Mouse (Mus musculus) lung, embryonic 16.5 days (tissue): Measurements from ENCODE around the gene Ttc6. TPM values are rescaled to one million over a fixed set of nuclear protein-coding genes. Genes with fewer than 3 reads are reported as not detected.

ENCODE experiments used
- ATAC-seq: fragments of 200-750 bp; cut with Nextera tagmentation; 2 replicates; pipeline ENCODE4 v1.8.0; 2017; ENCODE audit warnings: low read depth, mild to moderate bottlenecking, moderate library complexity
- H3K27ac ChIP-seq: fragments of 300-500 bp; sonication (generic); 2 replicates; pipeline ENCODE4 v1.5.1; 2014; ENCODE audit warnings: mild to moderate bottlenecking, control low read depth, low read length
- H3K27me3 ChIP-seq: fragments of 300-500 bp; sonication (generic); 2 replicates; pipeline ENCODE4 v1.6.1; 2014; ENCODE audit warnings: low read depth, low read length, mixed read lengths; ENCODE audit not compliant: control insufficient read depth, insufficient read depth
- H3K36me3 ChIP-seq: fragments of 300-500 bp; sonication (generic); 2 replicates; pipeline ENCODE4 v1.6.1; 2014; ENCODE audit warnings: low read length; ENCODE audit not compliant: control insufficient read depth, insufficient read depth
- H3K4me1 ChIP-seq: fragments of 300-500 bp; sonication (generic); replicated peaks from 2 replicates; pipeline ENCODE4 v1.6.1; 2014; ENCODE audit warnings: low read length, mixed read lengths; ENCODE audit not compliant: control insufficient read depth, insufficient read depth
- H3K4me2 ChIP-seq: fragments of 300-500 bp; sonication (generic); 2 replicates; pipeline ENCODE4 v1.6.1; 2014; ENCODE audit warnings: low read depth, low read length, control low read depth
- H3K4me3 ChIP-seq: fragments of 300-500 bp; sonication (generic); 2 replicates; pipeline ENCODE4 v1.5.1; 2014; ENCODE audit warnings: mild to moderate bottlenecking, low read length, control low read depth
- H3K9ac ChIP-seq: fragments of 300-500 bp; sonication (generic); 2 replicates; pipeline ENCODE4 v1.6.1; 2014; ENCODE audit warnings: low read length, control low read depth
- H3K9me3 ChIP-seq: fragments of 300-500 bp; sonication (generic); 2 replicates; pipeline ENCODE4 v1.6.1; 2016; ENCODE audit warnings: low read length; ENCODE audit not compliant: control insufficient read depth
- WGBS: fragments of 180-500 bp; shearing (Covaris S2); extraction: QIAGEN DNeasy Blood & Tissue Kit; methylation state at CpG from one replicate; pipeline ENCODE4 v1.1.7; 2014; 5-methylcytosine and 5-hydroxymethylcytosine counted together
- polyA plus RNA-seq: library from polyadenylated mRNA; unstranded; fragments of >200 nt; fragmentation: Nextera tagmentation; extraction: Ambion mirVana; gene quantifications from 2 replicates; pipeline ENCODE4 v1.2.1, GENCODE M21; 2015

The Ttc6 gene
- polyA plus RNA-seq, 1 experiment from 2014 or later: 5.1 TPM

GRCm38 (mm10) chr12:57622030-57622429, 58.1 kb downstream of the Ttc6 start:
- WGBS: 69% methylated on average over 5 of the region's 5 CpGs
- no peaks in the 10 kb centered on the region for H3K27me3 ChIP-seq
- ATAC-seq: no peak
- no peaks in the 10 kb centered on the region for H3K9me3 ChIP-seq
- H3K4me3 ChIP-seq: no peak overlapping the region
- no peaks in the 10 kb centered on the region for H3K36me3 ChIP-seq
- H3K9ac ChIP-seq: no peak overlapping the region
- no peak overlapping the region for H3K27ac ChIP-seq
- no peaks in the 10 kb centered on the region for H3K4me1 ChIP-seq
- no peak overlapping the region for H3K4me2 ChIP-seq

DNA sequence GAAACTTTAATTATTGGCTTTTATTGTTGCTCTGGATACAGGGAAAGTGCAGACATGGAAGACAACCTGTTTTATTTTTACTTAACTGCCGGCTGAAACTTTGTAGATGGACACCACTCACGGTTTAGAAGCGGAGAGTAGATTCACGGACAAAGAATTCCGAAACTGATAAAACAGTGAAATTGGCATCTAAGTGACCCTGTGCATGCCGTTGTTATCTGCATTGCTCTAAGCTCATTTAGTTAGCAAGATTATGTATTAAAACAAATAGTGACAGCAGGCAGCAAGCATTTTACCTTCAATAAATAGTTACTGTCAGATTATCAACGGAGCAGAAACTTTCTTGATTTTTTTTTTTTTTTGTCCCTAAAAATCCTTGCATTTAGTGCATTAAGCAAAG, 59.4 kb downstream of the Ttc6 start:
- no peak overlapping the region for H3K4me3 ChIP-seq
- no peak overlapping the region for H3K4me2 ChIP-seq
- H3K36me3 ChIP-seq: no peaks in the 10 kb centered on the region
- H3K9me3 ChIP-seq: no peaks in the 10 kb centered on the region
- no peaks in the 10 kb centered on the region for H3K27me3 ChIP-seq
- WGBS: 14% methylated on average over 7 of the region's 7 CpGs
- H3K27ac ChIP-seq: no peak overlapping the region
- H3K4me1 ChIP-seq: no peaks in the 10 kb centered on the region
- H3K9ac ChIP-seq: no peak overlapping the region
- ATAC-seq: no peak

DNA sequence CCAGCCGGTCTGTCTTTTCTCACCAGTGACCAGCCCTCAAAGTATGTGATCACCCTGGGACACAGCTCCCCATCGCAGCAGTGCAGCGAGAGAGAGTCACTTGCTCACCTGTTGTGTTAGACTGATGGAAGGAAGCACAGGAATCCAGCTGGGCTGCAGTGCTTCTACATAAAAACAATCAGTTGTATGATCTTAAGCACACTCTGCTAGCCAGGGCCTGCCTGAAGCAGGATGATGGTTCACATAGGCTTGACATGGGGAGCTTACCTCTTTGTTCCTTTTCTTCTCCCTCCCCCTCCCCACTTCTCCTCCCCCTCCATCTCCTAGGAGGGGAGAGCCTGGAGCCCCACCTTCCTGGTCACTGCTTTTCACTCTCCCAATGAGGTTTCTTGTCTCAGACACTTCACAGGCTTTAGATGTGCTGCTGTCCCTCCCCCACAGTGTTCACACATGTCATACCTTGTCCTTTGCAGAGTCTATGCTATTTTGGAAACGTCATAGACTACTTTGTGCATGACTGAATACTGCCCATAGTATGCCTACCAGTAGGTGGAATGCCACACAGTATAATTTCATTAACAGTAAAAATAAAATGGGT, 60.2 kb downstream of the Ttc6 start:
- no peaks in the 10 kb centered on the region for H3K4me1 ChIP-seq
- no peak overlapping the region for H3K27ac ChIP-seq
- H3K4me2 ChIP-seq: no peak overlapping the region
- WGBS: 21% methylated on average over 4 of the region's 4 CpGs
- no peak overlapping the region for H3K4me3 ChIP-seq
- no peak overlapping the region for H3K9ac ChIP-seq
- no peaks in the 10 kb centered on the region for H3K36me3 ChIP-seq
- H3K9me3 ChIP-seq: no peaks in the 10 kb centered on the region
- H3K27me3 ChIP-seq: no peaks in the 10 kb centered on the region
- ATAC-seq: no peak

GRCm38 (mm10) chr12:57650011-57650410, 86.1 kb downstream of the Ttc6 start:
- no peak overlapping the region for H3K4me3 ChIP-seq
- 73% methylated on average over 4 of the region's 4 CpGs for WGBS
- no peaks in the 10 kb centered on the region for H3K36me3 ChIP-seq
- H3K9me3 ChIP-seq: no peaks in the 10 kb centered on the region
- no peak overlapping the region for H3K9ac ChIP-seq
- H3K27ac ChIP-seq: no peak overlapping the region
- ATAC-seq: no peak
- H3K4me2 ChIP-seq: no peak overlapping the region
- no peaks in the 10 kb centered on the region for H3K4me1 ChIP-seq
- H3K27me3 ChIP-seq: no peaks in the 10 kb centered on the region

DNA sequence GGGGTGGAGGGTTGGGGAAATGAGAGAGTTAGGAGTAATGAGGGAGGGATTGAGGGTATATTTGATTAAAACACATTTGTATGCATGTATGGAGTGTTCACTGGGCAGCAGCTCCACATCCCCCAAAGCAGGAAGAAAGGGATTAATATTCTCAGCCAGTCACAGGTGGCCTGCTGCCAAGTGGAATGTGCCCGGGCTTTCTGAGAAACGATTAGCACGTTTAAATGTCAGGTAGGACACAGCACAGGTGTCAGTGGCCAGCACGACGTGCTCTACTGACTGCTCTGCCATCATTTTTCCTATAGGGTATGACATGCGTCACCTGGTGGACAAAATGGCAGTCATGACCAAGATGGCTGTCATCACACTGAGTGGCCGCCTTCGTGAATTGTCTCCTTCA, 86.8 kb downstream of the Ttc6 start:
- Histone ChIP-seq H3K9ac (no peak overlapping the region), H3K4me1 (no peaks in the 10 kb centered on the region), H3K9me3 (no peaks in the 10 kb centered on the region), H3K27ac (no peak overlapping the region), H3K36me3 (no peaks in the 10 kb centered on the region), H3K27me3 (no peaks in the 10 kb centered on the region), H3K4me2 (no peak overlapping the region), H3K4me3 (no peak overlapping the region)
- ATAC-seq: no peak
- 72% methylated on average over 8 of the region's 8 CpGs for WGBS

GRCm38 (mm10) chr12:57662986-57663674, 99.2 kb downstream of the Ttc6 start:
- Histone ChIP-seq H3K4me2 (0 out of 2 replicates have a peak overlapping the region, but pooled peaks have one; percentile 5), H3K4me3 (no peak overlapping the region), H3K36me3 (no peaks in the 10 kb centered on the region), H3K4me1 (0 out of 2 replicates have a peak, but pooled peaks cover 3% of the 10 kb centered on the region), H3K27me3 (no peaks in the 10 kb centered on the region), H3K27ac (peak overlapping the region; percentile 28), H3K9me3 (no peaks in the 10 kb centered on the region), H3K9ac (no peak overlapping the region)
- ATAC-seq: peak; percentile 28; the same call in 1 of the 2 replicates
- 36% methylated on average over 10 of the region's 10 CpGs for whole genome bisulfite sequencing

DNA sequence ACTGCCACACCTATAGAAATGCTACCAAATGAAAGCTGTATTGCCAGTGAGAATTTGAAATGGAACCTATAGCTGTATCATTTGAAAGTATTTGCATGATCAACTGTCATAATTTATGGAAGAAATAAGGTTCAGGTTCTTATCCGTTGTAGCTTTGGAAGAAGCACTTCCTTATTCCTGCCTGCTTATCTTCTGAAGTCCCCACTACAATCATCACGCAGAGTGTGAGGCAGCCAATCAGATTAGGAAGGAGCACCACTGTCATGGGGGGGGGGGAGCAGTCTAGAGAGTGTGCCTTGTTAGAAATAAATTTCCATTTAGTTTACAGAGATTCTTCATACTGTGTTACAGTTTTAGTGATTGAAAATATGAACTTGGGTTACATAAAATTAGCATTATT, 108.5 kb downstream of the Ttc6 start:
- Histone ChIP-seq H3K9ac (no peak overlapping the region), H3K4me3 (no peak overlapping the region), H3K27me3 (no peaks in the 10 kb centered on the region), H3K4me1 (no peaks in the 10 kb centered on the region), H3K27ac (no peak overlapping the region), H3K36me3 (no peaks in the 10 kb centered on the region), H3K4me2 (no peak overlapping the region), H3K9me3 (no peaks in the 10 kb centered on the region)
- WGBS: 69% methylated on average over 2 of the region's 2 CpGs
- ATAC-seq: no peak

GRCm38 (mm10) chr12:57684967-57685423, 121.1 kb downstream of the Ttc6 start:
- H3K4me3 ChIP-seq: no peak overlapping the region
- WGBS: 28% methylated on average over 9 of the region's 9 CpGs
- ATAC-seq: peak; percentile 56

GRCm38 (mm10) chr12:57709966-57710365, 146.1 kb downstream of the Ttc6 start:
- Histone ChIP-seq H3K4me1 (no peaks in the 10 kb centered on the region), H3K27ac (no peak overlapping the region), H3K9me3 (no peaks in the 10 kb centered on the region), H3K4me3 (no peak overlapping the region), H3K27me3 (no peaks in the 10 kb centered on the region), H3K9ac (no peak overlapping the region), H3K4me2 (no peak overlapping the region), H3K36me3 (no peaks in the 10 kb centered on the region)
- 95% methylated on average over 1 of the region's 1 CpGs for WGBS
- ATAC-seq: no peak

More at GRCm38 (mm10) chr12:57684967-57685423, 121.1 kb downstream of the Ttc6 start:
- Histone ChIP-seq H3K4me2 (no peak overlapping the region), H3K27ac (no peak overlapping the region), H3K36me3 (no peaks in the 10 kb centered on the region), H3K27me3 (no peaks in the 10 kb centered on the region), H3K9ac (no peak overlapping the region), H3K9me3 (no peaks in the 10 kb centered on the region), H3K4me1 (no peaks in the 10 kb centered on the region)
